Mouse (Mus musculus): ENCODE measurements around the gene Dguok.
A peak's percentile ranks its signal among the peaks of the same experiment; 100 is the strongest.

The Dguok gene

DNA sequence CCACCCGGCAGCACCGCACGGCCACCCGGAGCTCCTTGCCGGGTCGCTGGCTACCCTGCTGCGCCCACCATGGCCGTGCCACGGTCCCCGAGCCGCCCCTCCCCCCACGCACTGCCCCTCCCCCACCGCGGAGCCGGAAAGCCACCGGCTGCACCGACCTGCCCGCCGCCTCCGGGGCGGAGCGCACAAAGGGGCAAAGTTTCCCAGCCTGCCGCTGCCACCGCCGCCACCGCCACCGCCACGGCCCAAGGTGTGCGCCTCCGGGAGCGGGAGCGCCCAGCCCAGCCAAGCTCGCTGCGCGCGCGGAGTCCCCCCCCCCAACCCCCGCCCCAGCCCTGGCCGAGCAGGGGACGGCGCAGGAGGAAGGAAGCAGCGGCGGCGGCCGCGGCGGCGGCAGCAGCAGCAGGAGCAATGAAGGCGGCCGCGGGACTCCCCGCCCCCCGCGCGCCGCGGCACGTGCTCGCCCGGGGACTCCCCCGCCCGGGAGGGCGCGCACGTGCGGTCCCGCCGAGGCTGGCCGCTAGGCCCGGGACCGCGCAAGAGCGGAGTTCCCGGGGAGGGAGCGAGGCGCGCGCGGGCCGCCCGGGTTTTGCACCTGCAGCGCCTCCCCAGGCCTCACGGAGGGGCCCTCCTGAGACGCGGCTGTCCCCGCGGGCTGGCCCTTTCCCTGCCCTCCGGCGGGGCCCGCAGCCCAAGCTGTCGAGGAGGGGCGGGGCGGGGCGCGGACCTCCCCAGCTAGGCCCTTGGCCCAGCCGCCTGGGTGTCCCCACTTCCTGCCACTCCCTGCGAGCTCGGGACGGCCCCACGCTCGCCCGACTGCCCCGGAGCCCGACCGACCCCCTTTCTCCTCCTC is 50.4 kb downstream of the Dguok start:
- DNase-seq (ENCODE audit: low read depth, low spot score) = peak; percentile 54

- DNase-seq (ENCODE audit: low read depth, low spot score) = no peak
Observed at GRCm38 (mm10) chr6:83455328-83456130, 51.2 kb downstream of the Dguok start.

DNA sequence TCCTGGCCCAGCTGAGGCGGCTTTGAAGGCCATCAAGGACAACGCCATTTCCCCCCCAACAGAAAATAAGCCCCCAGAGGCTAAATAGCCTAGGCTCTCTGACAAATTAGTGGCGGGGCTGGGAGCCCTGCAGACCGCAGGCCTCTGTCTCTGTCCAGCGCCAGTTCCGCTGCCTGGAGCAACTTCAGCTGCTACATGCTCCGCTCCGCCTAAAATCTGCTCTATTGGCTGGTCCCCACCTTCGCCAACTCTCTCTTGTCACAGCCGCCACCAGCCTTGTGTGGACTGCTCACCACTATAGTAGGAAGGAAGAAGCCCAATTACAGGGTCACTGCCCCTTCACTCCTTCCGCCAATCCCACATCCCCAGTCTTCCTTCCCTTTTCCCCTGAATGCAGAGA is 53.1 kb downstream of the Dguok start:
- DNase-seq (ENCODE audit: low read depth, low spot score) = no peak

- no peak for DNase-seq (ENCODE audit: low read depth, low spot score)
Observed at GRCm38 (mm10) chr6:83450451-83451303, 56.1 kb downstream of the Dguok start.

- DNase-seq (ENCODE audit: low read depth, low spot score) = no peak
Observed at GRCm38 (mm10) chr6:83449440-83449839, 57.3 kb downstream of the Dguok start.

GRCm38 (mm10) chr6:83448911-83449310 is 57.9 kb downstream of the Dguok start:
- no peak for DNase-seq (ENCODE audit: low read depth, low spot score)

GRCm38 (mm10) chr6:83447031-83447430 is 59.7 kb downstream of the Dguok start:
- no peak for DNase-seq (ENCODE audit: low read depth, low spot score)

DNA sequence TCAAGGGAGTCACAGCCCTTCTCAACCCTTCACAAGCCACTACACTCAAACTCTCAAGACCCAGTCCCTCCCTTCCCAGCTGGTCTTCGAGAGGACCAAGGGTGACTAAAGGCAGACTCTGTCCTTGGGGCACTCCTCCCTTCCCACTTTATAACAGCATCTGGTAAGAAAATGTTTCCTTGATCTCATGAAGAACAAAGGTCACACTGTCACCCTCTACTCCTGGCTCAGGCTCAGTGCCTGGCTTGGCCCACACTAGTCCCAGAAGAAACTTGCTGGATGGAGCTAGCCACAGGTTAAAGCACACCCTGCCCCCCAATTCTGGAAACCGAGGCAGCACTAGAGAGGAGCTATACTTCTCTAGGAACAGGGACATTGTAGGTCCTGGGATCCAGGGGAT is 61.0 kb downstream of the Dguok start:
- DNase-seq (ENCODE audit: low read depth, low spot score) = no peak

DNA sequence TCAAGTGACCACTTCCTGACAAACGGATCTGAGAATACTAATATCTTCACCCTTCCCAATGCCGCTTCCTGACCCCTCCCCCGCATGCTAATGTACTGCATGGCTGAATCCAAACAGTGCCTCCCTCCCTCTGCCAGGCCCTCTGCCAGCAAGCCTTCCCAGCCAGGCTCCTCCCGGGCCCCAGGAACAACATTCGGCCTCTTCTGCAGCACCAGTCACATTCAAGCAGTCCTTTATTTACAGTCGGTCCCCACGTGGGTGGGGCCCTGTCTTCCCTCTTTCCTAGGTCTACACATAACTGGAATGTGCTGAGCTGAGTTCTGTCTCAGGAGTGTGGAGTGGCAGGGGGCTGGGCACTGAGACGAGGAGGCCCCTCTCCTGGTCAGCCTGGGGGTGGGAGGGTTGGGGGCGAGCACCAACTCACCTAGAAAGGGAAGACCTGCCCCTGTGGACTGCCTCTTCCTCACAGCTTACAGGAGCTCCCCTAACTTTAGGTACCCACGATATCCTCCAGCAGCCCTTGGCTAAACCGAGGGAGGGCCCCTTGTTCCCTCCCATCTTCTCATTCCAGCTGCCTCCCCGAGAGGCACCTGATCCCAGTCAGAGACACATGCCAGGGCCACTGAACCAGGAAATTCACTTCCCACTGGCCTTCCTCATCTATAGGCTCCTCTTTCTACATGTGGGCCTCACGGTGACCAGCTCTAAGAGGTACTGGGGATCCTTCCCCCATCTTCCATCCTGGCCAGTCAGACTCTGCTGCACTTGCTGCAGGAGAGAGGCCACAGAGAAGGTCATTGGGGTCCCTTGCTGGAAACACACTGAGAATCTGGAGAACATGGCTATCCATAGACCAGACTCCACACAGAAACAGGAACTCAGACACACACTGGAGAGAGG is 63.1 kb downstream of the Dguok start:
- DNase-seq (ENCODE audit: low read depth, low spot score) = no peak

- no peak for DNase-seq (ENCODE audit: low read depth, low spot score)
Observed at GRCm38 (mm10) chr6:83442639-83443038, 64.1 kb downstream of the Dguok start.

- peak; percentile 70 for DNase-seq (ENCODE audit: low read depth, low spot score)
Observed at GRCm38 (mm10) chr6:83441259-83442061, 65.3 kb downstream of the Dguok start.

- DNase-seq (ENCODE audit: low read depth, low spot score) = peak; percentile 73
Observed at GRCm38 (mm10) chr6:83440510-83441258, 66.1 kb downstream of the Dguok start.

DNA sequence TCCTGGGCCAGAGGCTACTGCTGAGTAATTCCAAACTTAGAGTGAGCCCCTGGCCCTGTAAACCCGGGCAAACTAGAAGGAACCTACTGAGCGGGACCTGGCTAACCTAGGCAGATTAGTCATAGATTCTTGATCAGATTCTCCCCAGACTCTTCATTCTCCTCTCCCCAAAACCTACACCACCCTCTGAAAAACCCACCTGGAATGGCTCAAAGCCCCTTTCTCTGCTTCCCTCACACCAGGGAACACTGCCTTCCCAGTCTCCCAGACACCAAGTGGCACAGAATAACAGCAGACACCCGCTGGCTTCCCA is 66.6 kb downstream of the Dguok start:
- DNase-seq (ENCODE audit: low read depth, low spot score) = no peak

GRCm38 (mm10) chr6:83439781-83440180 is 67.0 kb downstream of the Dguok start:
- no peak for DNase-seq (ENCODE audit: low read depth, low spot score)

DNA sequence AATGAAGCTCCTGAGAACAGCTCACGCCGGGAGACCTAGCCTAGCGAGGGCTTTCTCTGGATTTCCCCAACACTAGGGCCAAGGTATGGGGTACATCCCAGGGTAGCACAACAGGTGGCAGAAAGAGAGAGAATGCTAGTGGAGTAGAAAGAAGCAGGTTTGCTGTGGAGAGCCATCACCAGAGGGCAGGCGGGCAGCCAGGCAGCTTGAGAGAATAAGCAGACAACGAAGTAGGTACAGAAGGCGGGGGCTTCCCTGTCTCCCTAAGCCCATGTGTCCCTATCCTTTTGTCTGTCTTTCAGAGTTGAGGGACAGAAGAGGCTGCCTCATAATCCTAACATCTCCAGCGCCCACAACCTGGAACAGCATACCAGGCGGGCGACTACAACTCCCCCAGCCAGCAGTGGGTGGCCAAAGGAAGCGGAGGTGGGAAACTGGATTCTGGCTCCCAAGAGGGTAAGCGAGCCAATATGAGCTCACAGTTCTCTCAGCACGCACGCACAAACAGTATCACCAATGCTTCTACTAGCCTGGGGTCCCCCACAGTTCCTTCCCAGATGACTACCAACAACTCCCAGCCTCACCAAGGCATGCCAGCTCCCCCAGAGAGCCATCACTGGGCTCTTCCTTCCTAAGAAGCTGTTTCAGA is 67.5 kb downstream of the Dguok start:
- no peak for DNase-seq (ENCODE audit: low read depth, low spot score)

- DNase-seq (ENCODE audit: low read depth, low spot score) = no peak
Observed at GRCm38 (mm10) chr6:83438584-83438983, 68.2 kb downstream of the Dguok start.

DNA sequence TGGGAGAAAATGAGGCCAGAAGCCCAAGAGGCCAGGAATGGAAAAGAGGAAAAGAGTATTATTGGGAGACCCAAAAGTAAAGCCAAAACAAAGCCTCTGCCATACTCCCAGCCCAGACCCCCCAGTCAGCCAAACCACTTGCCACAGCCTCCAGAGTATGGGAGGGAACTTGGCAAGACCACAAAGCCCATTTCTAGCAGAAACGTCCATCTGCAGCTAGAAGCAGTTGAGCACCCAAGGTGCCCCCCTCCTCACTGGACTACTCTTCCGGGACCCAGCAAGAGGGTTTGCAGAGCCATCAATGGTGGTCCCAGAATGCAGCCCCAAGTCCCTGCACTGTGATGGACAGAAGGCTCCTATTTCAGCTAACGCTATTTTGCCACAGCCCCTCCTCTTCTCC is 69.0 kb downstream of the Dguok start:
- no peak for DNase-seq (ENCODE audit: low read depth, low spot score)

DNA sequence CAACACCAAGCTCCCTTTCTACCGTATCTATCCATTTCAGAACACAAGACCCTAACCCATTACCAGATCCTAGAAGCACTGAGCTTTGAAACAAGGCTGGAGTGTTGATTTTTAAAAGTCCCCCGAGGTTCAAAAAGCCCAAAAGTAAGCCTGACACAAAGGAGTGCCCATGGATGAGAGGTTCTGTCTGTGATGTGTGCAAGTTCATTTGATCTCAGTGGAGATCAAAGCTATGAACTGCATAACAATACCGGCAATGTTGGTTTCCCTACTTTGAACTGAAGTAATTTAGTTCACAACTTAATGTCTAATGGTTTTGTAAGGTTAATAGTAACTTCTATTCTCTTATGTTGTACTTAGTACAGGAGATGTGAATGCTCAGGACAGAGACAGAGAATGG is 69.5 kb downstream of the Dguok start:
- no peak for DNase-seq (ENCODE audit: low read depth, low spot score)

DNA sequence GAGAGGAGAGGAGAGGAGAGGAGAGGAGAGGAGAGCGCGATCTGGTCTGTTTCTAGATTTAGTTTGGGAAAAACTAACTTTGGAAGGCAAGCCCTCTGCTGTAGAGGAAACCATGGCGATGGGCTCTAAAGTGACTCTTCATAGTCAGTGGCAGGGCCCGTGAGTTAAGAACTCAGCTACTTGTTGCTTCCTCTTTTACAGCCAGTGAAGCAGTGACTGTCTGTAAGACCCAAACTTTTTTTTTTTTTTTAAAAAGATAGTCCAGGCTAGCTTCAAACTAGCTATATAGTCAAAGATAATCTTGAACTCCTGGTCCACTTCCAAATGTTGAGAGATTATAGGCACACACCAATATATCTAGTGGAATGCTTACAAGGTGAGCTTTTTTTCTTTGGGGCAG is 70.2 kb downstream of the Dguok start:
- no peak for DNase-seq (ENCODE audit: low read depth, low spot score)

Measured in retina, postnatal 7 days (tissue).